Mouse (Mus musculus) common myeloid progenitor, adult 5-6 weeks (primary cell): ENCODE data around the gene Gm4353. TPM values are rescaled to one million over a fixed set of nuclear protein-coding genes. Genes with fewer than 3 reads are reported as not detected.
A peak's percentile ranks its signal among the peaks of the same experiment; 100 is the strongest.

ENCODE experiments used
- ATAC-seq: replicated peaks from 2 replicates; pipeline ENCODE4 v1.8.0; 2016; ENCODE audit warnings: low read depth, mild to moderate bottlenecking, moderate TSS enrichment, inconsistent platforms; ENCODE audit not compliant: poor library complexity, severe bottlenecking
- total RNA-seq: library from RNA; stranded (forward); fragments of 200-1000, 187-1606 nt; gene quantifications from 2 replicates; pipeline ENCODE4 v1.2.3, GENCODE M21; 2017

The Gm4353 gene
- total RNA-seq, 1 experiment from 2014 or later, result 7.0 TPM

- no peak for ATAC-seq
Observed at GRCm38 (mm10) chr7:116060739-116061138, 23.7 kb downstream of the Gm4353 start.

DNA sequence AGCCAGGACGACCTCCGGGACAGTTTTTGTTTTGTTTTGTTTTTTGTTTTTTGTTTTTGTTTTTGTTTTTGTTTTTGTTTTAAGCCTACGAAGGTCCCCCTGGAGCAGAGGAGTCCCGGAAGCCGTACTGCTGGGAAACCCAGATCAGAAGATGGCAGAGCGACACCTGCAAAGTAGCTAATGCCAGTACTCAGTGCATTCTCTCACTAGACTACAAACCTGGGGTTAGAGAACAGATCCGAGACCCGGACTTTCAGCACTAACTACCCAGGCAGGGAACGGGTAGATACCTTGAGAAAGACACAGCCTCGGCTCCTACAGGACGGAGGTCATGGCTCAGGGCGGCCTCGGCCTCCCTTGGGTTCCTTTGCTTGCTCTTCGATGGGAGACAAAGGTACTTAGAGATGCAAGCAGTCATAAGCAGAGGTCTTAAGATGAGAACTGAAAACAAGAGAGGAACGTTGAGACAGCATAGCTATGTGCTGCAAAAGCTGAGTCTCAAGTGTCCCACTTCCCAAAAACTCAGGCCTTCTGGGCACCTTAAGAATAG lies 43.9 kb downstream of the Gm4353 start:
- no peak for ATAC-seq

GRCm38 (mm10) chr7:116039538-116040466 lies 44.6 kb downstream of the Gm4353 start:
- peak; percentile 93 for ATAC-seq

GRCm38 (mm10) chr7:116039196-116039537 lies 45.3 kb downstream of the Gm4353 start, which contains the start of gene 1110004F10Rik:
Gene 1110004F10Rik (plus strand): TSS chr7:116039397.
- ATAC-seq, result 0 out of 2 replicates have a peak, but pooled peaks have one; percentile 6

GRCm38 (mm10) chr7:116038511-116038910 lies 45.9 kb downstream of the Gm4353 start, which contains the start of gene Sox6:
Gene Sox6 (minus strand): TSS chr7:116038796.
- ATAC-seq, result 0 out of 2 replicates have a peak, but pooled peaks have one; percentile 16

DNA sequence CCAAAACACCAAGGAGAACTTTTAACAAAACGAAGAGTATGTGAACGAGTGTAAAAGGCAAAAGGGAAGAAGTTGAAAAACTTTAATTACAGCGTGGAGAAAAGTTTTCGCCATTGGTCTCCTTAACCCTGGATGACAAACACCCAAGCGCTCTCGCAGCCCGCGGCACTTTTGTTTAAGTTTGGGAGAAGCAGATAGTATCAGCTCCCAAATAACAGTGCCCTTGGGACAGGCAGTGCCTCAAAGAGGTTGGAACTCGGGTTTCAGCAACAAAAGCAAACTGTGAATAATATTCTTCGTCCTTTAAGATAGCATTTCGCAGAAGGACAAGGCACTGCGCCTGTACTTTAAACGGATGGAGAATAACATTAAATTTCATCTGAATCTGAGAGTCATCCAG lies 46.4 kb downstream of the Gm4353 start:
- no peak for ATAC-seq

DNA sequence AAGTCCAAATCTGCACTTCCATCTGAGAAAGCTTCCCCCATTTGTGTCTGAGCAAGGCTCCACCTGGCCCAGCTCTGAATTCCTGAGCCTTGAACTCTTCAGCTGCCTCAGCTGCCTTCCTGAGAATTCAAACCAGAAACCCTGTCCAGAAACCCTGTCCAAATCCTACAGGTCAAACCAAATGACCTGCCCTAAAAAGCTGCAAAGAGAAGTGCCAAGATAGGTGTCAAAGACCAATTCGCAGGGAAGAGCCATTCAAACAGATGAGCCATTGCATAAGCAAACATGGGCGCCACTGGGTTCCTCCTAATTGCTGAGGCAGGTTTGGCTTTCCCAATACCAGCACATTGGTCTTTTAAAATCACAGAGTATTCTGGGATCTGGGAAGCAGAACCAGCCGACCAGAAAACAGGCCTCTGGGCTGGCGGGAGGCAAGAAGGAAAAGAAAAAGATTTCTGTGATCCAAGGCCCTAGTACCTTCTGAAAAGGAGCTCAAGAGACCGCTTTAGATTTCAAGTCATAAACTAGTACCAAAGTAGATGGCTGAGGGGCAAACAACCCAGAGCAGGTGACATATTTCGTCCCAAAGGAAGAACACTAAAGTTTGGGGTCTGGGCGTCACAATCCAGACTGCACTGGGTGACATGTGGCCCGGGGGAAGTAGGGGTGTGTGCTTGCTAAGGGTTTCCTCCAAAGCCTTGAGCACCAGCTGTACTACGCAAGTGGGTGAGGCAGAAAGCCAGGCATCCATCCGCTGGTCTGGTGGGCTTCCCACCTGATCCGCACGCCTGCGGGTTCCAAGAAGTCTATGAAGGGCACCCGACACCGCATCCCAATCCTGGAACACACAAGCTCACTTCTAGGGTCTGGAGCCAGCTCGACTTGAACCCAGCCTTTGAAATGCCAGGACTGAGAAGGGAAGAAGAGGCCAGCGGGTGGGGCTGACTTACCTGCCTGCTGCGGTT lies 47.6 kb downstream of the Gm4353 start:
- no peak for ATAC-seq

- no peak for ATAC-seq
Observed at GRCm38 (mm10) chr7:116035504-116035903, 48.9 kb downstream of the Gm4353 start.

DNA sequence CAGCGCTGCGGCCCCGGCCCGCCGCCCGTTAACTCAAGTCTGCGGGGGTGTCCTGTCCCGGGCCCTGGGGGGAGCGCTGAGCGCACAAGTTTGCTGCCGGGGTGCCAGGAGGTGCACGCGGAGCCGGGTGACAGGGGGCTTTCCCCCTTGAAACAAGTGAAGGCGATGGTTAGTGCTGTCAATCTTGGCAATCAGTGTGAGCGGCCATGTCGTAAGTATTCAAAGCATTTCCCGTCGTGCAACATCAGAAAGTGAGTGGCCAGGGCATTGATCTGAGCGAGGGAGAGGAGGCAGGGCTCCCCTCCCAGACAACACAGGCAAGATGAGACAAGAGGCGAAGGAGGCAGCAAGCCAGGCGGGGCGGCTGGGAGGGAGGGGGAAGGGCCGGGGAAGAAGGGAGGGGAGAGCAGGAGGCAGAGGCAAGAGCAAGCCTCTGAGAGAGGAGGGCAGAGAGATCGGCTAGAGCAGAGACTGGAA lies 50.1 kb downstream of the Gm4353 start:
- ATAC-seq, result no peak

DNA sequence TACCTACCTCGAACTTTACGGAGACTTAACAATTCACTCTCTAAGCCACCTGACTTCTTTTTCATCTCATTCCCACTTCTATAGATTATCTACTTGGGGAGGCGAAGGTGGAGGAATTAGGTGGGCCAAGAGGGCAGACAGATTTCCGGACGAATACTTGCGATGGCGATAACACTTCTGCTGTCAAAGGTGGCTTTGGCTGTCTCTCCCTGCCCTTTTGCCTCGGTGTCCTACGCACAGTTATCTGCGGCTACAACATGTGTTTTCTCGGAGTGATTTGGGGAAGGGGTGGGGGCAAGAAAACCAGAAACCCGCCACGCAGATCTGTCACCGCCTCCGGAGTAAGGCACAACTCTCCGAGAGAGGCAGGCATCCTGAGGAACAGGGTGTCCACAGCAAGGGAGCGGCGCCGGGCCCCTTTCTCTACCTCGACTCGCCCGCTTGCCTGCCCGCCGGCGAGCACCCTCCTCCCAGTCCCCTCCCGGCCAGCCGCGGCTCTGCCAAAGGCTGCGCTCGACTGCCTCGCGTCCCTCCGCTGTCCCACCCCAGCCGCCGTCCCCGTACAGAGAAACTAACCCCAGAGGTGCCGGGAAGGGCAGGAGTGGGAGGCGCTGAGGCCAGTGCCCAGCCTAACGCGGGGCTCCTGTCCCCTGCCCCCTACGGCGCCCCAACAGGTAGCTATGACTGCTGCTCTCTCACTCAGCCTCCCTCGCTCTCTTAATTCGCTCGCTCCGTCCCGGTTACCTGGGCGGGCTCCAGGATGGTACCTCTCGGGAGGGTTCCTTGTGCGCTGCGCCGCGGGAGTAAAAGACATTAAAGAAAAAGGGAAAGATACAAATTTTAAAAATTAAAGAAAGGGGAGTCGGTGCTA lies 50.8 kb downstream of the Gm4353 start:
- ATAC-seq, result no peak

Other genes starting within 250 kb of the Gm4353 start
- gene Sox6, start 45.8 kb downstream of the Gm4353 start, total RNA-seq, result 5.4 and 6.3 TPM in 2 replicates
- gene 1110004F10Rik, start 45.2 kb downstream of the Gm4353 start, total RNA-seq, result 333 and 362 TPM in 2 replicates
- 1.3 and 3.3 TPM in 2 replicates for gene Plekha7, start 223.7 kb upstream of the Gm4353 start, total RNA-seq
- gene Rps13, start 249.6 kb upstream of the Gm4353 start, total RNA-seq, result 3,813 and 4,005 TPM in 2 replicates